Mouse (Mus musculus): Measurements from ENCODE around the gene Tmem232. TPM values are rescaled to one million over a fixed set of nuclear protein-coding genes. Genes with fewer than 3 reads are reported as not detected.
"Not testable (repeated sequence)": the region's sequence is repeated elsewhere in the genome, so short reads cannot be mapped to it uniquely, and the experiment has no call there.

The Tmem232 gene
- polyA plus RNA-seq, 1 experiment from 2014 or later = not detected

DNA sequence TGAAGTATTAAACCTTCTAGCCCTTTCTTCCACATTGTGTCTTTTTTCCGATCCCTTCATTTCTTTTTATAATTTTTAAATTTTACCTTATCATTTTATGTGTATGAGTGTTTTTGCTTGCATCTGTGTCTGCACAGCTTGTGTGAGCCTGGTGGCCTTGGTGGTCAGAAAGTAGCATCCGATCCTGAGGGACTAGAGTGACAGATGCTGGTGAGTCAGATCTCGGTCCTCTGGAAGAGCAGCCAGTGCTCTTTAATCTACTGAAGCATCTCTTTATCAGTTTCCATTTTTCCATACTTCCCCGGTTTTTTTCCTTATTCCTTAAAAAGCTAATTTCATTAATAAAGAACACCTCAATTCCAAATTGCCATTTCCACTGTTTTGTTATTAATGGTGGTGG is 9.8 kb upstream of the Tmem232 start:
- H3K4me1 ChIP-seq (replicated peaks; ENCODE audit: control insufficient read depth, insufficient read depth, low read length) = no peaks in the 10 kb centered on the region
- H3K9me3 ChIP-seq (ENCODE audit: control insufficient read depth, low read length) = no peaks in the 10 kb centered on the region
- no peaks in the 10 kb centered on the region for H3K27me3 ChIP-seq (ENCODE audit: control insufficient read depth, insufficient read depth, low read length)
- H3K27ac ChIP-seq (ENCODE audit: low read depth, low read length) = no peak overlapping the region
- no peak for DNase-seq (ENCODE audit: low spot score)
- WGBS = 84% methylated on average over 4 of the region's 4 CpGs
- no peak overlapping the region for H3K9ac ChIP-seq (ENCODE audit: low read length)
- no peak overlapping the region for H3K4me2 ChIP-seq (ENCODE audit: low read depth, low read length, severe bottlenecking)
- ATAC-seq (replicated peaks; ENCODE audit: low FRiP score) = no peak
- H3K36me3 ChIP-seq (ENCODE audit: control insufficient read depth, insufficient read depth, low read length) = no peaks in the 10 kb centered on the region
- no peak overlapping the region for H3K4me3 ChIP-seq (ENCODE audit: low read depth, low read length)

DNA sequence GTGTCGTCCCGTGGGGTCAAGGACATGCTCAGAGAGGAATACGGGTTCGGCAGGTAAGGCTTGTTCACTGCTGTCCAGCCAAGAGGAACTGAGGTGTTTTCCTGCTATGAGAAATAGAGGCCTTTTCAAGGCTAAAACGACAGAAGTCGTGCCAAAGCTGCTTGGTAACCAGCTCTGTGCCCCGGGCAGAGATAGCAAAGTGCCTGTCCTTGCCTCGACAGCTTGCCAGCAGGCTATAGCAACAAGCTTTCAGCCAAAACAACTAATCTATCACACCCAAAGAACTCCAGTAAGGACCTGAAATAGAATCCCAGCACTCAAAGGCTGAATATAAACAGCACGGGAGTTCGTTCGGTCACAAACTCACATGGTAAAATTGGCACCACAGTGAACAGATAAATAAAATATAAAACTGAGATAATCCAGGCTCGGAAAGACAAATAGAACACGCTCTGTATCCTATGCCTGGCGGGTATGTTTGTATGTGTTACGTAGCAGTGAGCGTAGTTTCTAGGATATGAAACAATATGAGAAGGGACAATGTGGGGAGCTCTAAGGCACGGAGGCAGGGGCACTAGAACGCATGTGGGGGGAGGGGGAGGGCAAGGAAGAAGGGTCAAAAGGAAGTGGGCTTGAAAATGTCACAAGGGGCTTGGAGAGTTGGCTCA is 8.2 kb upstream of the Tmem232 start:
- DNase-seq (ENCODE audit: low spot score) (no peak), ATAC-seq (replicated peaks; ENCODE audit: low FRiP score) (no peak)
- WGBS = 83% methylated on average over 18 of the region's 18 CpGs
- Histone ChIP-seq H3K4me3 (ENCODE audit: low read depth, low read length) (no peak overlapping the region), H3K4me2 (ENCODE audit: low read depth, low read length, severe bottlenecking) (no peak overlapping the region), H3K27me3 (ENCODE audit: control insufficient read depth, insufficient read depth, low read length) (no peaks in the 10 kb centered on the region), H3K27ac (ENCODE audit: low read depth, low read length) (no peak overlapping the region), H3K9ac (ENCODE audit: low read length) (no peak overlapping the region), H3K36me3 (ENCODE audit: control insufficient read depth, insufficient read depth, low read length) (no peaks in the 10 kb centered on the region), H3K9me3 (ENCODE audit: control insufficient read depth, low read length) (no peaks in the 10 kb centered on the region), H3K4me1 (replicated peaks; ENCODE audit: control insufficient read depth, insufficient read depth, low read length) (no peaks in the 10 kb centered on the region)

DNA sequence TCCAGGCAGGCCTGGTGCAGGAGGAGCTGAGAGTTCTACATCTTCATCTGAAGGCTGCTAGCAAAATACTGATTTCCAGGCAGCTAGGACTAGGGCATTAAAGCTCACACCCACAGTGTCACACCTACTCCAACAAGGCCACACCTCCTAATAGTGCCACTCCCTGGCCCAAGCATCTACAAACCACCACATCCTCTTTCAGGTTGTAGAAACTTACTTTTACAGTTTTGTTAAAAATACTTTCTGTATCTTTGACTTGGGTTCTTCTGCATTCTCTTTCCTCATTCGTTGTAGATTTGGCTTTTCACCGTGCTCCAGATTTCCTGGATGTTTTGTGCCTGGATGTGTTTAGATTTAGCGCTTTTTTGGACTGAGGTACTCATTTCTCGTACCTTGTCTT is 5.6 kb upstream of the Tmem232 start:
- not testable (repeated sequence) for H3K4me1 ChIP-seq (replicated peaks; ENCODE audit: control insufficient read depth, insufficient read depth, low read length); H3K9ac ChIP-seq (ENCODE audit: low read length); H3K4me2 ChIP-seq (ENCODE audit: low read depth, low read length, severe bottlenecking)

DNA sequence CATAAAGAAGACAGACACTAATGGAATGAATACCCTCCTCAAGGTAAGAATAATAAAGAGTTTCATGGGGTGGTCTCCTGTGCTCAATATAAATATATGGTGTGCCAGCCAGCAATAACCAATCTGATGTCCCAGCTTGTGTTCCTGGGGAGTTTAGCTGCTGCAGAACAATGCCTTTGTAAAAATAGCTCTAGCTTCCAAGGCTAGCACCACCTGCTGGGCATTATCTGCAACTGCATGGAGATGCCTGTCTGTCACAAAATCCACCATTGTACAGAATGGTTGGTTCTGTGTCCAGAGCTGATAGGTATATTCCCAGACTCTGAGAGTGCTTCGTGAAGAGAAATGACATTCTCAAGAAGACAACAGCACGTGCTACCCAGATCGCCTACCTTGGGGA is 4.4 kb downstream of the Tmem232 start:
- Histone ChIP-seq H3K9ac (ENCODE audit: low read length) (no peak overlapping the region), H3K4me2 (ENCODE audit: low read depth, low read length, severe bottlenecking) (no peak overlapping the region), H3K27ac (ENCODE audit: low read depth, low read length) (no peak overlapping the region), H3K4me1 (replicated peaks; ENCODE audit: control insufficient read depth, insufficient read depth, low read length) (no peaks in the 10 kb centered on the region), H3K36me3 (ENCODE audit: control insufficient read depth, insufficient read depth, low read length) (no peaks in the 10 kb centered on the region), H3K4me3 (ENCODE audit: low read depth, low read length) (no peak overlapping the region), H3K9me3 (ENCODE audit: control insufficient read depth, low read length) (no peaks in the 10 kb centered on the region), H3K27me3 (ENCODE audit: control insufficient read depth, insufficient read depth, low read length) (no peaks in the 10 kb centered on the region)
- 36% methylated on average over 3 of the region's 3 CpGs for WGBS
- peak; percentile 71 for DNase-seq (ENCODE audit: low spot score)
- ATAC-seq (replicated peaks; ENCODE audit: low FRiP score) = no peak; the same call in 1 of the 2 replicates

More for the DNA sequence above, 5.6 kb upstream of the Tmem232 start:
- H3K36me3 ChIP-seq (ENCODE audit: control insufficient read depth, insufficient read depth, low read length); H3K27me3 ChIP-seq (ENCODE audit: control insufficient read depth, insufficient read depth, low read length); H3K27ac ChIP-seq (ENCODE audit: low read depth, low read length); DNase-seq (ENCODE audit: low spot score); H3K9me3 ChIP-seq (ENCODE audit: control insufficient read depth, low read length); ATAC-seq (replicated peaks; ENCODE audit: low FRiP score); H3K4me3 ChIP-seq (ENCODE audit: low read depth, low read length): not testable (repeated sequence)
- 97% methylated on average over 4 of the region's 4 CpGs for WGBS

DNA sequence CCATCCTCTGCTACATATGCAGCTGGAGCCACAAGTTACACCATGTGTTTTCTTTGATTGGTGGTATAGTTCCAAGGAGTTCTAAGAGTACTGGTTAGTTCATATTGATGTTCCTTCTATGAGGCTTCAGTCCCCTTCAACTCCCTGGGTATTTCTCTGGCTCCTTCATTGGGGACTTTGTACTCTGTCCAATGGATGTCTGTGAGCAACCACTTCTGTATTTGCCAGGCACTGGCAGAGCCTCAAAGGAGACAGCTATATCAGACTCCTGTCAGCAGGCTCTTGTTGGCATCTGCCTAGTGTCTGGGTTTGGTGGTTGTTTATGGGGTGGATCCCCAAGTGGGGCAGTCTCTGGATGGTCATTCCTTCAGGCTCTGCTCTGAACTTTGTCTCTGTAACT is 8.2 kb downstream of the Tmem232 start:
- H3K36me3 ChIP-seq (ENCODE audit: control insufficient read depth, insufficient read depth, low read length); H3K27ac ChIP-seq (ENCODE audit: low read depth, low read length); H3K4me2 ChIP-seq (ENCODE audit: low read depth, low read length, severe bottlenecking); ATAC-seq (replicated peaks; ENCODE audit: low FRiP score); H3K9ac ChIP-seq (ENCODE audit: low read length); H3K4me1 ChIP-seq (replicated peaks; ENCODE audit: control insufficient read depth, insufficient read depth, low read length); H3K9me3 ChIP-seq (ENCODE audit: control insufficient read depth, low read length); H3K27me3 ChIP-seq (ENCODE audit: control insufficient read depth, insufficient read depth, low read length); DNase-seq (ENCODE audit: low spot score); H3K4me3 ChIP-seq (ENCODE audit: low read depth, low read length): not testable (repeated sequence)

DNA sequence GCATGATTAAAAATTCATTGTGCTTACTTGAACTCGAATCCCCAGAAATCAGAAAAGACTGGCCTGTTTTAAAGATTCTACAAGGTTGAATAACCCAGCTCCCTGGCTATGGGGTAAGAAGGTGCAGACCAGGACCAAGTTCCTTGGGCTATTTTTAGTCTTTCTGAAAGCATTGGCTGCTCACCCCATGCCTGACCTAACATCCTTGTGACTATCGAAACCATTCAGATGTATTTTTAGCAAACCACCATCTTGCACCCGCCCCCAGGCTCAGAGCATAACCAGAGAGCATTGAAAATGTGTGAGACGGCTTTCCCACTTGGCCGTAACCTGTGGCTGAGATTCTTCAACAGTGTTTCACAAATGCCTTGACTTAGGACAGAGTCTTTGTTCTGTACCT is 13.1 kb downstream of the Tmem232 start:
- H3K9ac ChIP-seq (ENCODE audit: low read length) = no peak overlapping the region
- ATAC-seq (replicated peaks; ENCODE audit: low FRiP score) = no peak
- H3K4me2 ChIP-seq (ENCODE audit: low read depth, low read length, severe bottlenecking) = no peak overlapping the region
- no peaks in the 10 kb centered on the region for H3K9me3 ChIP-seq (ENCODE audit: control insufficient read depth, low read length)
- 91% methylated on average over 5 of the region's 5 CpGs for WGBS
- no peak overlapping the region for H3K4me3 ChIP-seq (ENCODE audit: low read depth, low read length)
- H3K27ac ChIP-seq (ENCODE audit: low read depth, low read length) = no peak overlapping the region
- DNase-seq (ENCODE audit: low spot score) = no peak
- no peaks in the 10 kb centered on the region for H3K4me1 ChIP-seq (replicated peaks; ENCODE audit: control insufficient read depth, insufficient read depth, low read length)
- H3K27me3 ChIP-seq (ENCODE audit: control insufficient read depth, insufficient read depth, low read length) = no peaks in the 10 kb centered on the region
- no peaks in the 10 kb centered on the region for H3K36me3 ChIP-seq (ENCODE audit: control insufficient read depth, insufficient read depth, low read length)

DNA sequence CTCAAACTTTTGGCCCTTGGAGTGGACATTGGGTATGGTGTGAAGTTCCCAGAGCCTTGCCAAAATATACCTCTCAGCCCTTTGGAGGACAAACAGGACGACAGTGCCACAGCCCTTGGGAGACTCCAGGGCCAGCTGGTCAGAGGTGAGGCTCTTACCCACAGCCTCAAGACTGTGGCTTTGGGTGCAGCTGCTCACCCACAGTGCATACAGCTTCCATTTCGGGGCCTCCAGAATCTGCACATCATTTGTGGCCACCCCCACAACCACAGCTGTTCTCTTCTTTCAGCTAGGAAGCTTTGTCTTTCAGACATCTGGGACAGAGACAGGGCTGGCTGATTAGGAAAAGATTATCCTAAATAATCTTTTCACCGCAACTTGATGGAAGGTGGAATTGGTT is 27.1 kb downstream of the Tmem232 start:
- 90% methylated on average over 3 of the region's 3 CpGs for WGBS
- Histone ChIP-seq H3K4me3 (ENCODE audit: low read depth, low read length) (no peak overlapping the region), H3K36me3 (ENCODE audit: control insufficient read depth, insufficient read depth, low read length) (no peaks in the 10 kb centered on the region), H3K4me2 (ENCODE audit: low read depth, low read length, severe bottlenecking) (no peak overlapping the region), H3K27ac (ENCODE audit: low read depth, low read length) (no peak overlapping the region), H3K27me3 (ENCODE audit: control insufficient read depth, insufficient read depth, low read length) (no peaks in the 10 kb centered on the region), H3K4me1 (replicated peaks; ENCODE audit: control insufficient read depth, insufficient read depth, low read length) (no peaks in the 10 kb centered on the region), H3K9ac (ENCODE audit: low read length) (no peak overlapping the region), H3K9me3 (ENCODE audit: control insufficient read depth, low read length) (no peaks in the 10 kb centered on the region)
- DNase-seq (ENCODE audit: low spot score) (no peak), ATAC-seq (replicated peaks; ENCODE audit: low FRiP score) (no peak)

DNA sequence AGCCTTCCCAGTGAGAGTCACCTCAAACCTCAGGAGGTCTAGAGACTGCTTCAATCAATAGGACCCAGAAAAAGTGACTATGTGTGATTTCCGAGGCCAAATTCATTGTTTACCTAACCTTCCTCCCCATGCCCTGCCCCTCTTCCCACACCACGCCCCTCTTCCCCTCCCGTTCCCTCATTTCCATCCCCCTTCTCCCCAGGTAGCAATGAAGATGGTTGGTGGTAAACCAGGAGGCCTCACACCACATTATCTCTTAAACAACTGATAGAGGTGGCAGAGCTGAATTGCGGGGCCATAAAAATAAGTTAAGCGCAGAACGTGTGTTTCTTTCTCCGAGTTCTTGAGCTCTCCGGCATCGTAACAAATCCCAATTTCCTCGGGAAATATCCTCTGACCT is 55.9 kb downstream of the Tmem232 start:
- H3K27ac ChIP-seq (ENCODE audit: low read depth, low read length) = no peak overlapping the region
- no peaks in the 10 kb centered on the region for H3K9me3 ChIP-seq (ENCODE audit: control insufficient read depth, low read length)
- no peak for DNase-seq (ENCODE audit: low spot score)
- H3K27me3 ChIP-seq (ENCODE audit: control insufficient read depth, insufficient read depth, low read length) = no peaks in the 10 kb centered on the region
- no peak overlapping the region for H3K4me2 ChIP-seq (ENCODE audit: low read depth, low read length, severe bottlenecking)
- 80% methylated on average over 10 of the region's 10 CpGs for WGBS
- no peaks in the 10 kb centered on the region for H3K4me1 ChIP-seq (replicated peaks; ENCODE audit: control insufficient read depth, insufficient read depth, low read length)
- no peaks in the 10 kb centered on the region for H3K36me3 ChIP-seq (ENCODE audit: control insufficient read depth, insufficient read depth, low read length)
- no peak overlapping the region for H3K9ac ChIP-seq (ENCODE audit: low read length)
- no peak overlapping the region for H3K4me3 ChIP-seq (ENCODE audit: low read depth, low read length)
- ATAC-seq (replicated peaks; ENCODE audit: low FRiP score) = no peak

DNA sequence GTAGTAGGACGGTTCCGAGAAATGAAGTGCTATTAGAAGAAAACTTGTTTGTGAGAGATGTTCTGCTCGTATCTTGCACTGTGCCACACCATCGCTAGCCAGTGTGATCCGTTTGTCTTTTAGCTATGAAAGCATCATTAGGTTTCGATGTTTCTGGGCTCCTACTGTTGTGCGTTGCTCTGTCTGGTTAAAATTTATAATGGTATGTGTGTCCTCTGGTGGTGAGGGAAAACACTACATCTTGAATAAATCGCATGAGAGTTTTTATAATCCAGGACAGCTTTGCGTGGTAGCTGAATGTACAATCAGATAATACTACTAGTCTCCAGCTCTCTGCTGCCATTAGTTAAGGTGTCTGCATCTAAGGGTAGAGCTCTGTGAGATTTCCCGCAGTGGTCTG is 63.8 kb downstream of the Tmem232 start:
- Histone ChIP-seq H3K9me3 (ENCODE audit: control insufficient read depth, low read length) (no peaks in the 10 kb centered on the region), H3K36me3 (ENCODE audit: control insufficient read depth, insufficient read depth, low read length) (no peaks in the 10 kb centered on the region), H3K4me1 (replicated peaks; ENCODE audit: control insufficient read depth, insufficient read depth, low read length) (no peaks in the 10 kb centered on the region), H3K9ac (ENCODE audit: low read length) (no peak overlapping the region), H3K27me3 (ENCODE audit: control insufficient read depth, insufficient read depth, low read length) (no peaks in the 10 kb centered on the region), H3K27ac (ENCODE audit: low read depth, low read length) (no peak overlapping the region), H3K4me3 (ENCODE audit: low read depth, low read length) (no peak overlapping the region), H3K4me2 (ENCODE audit: low read depth, low read length, severe bottlenecking) (no peak overlapping the region)
- 95% methylated on average over 10 of the region's 10 CpGs for WGBS
- DNase-seq (ENCODE audit: low spot score) (no peak), ATAC-seq (replicated peaks; ENCODE audit: low FRiP score) (no peak)
